Mouse (Mus musculus) lung, postnatal 0 days (tissue): Measurements from ENCODE around the gene AU040320. TPM values are rescaled to one million over a fixed set of nuclear protein-coding genes. Genes with fewer than 3 reads are reported as not detected.
A peak's percentile ranks its signal among the peaks of the same experiment; 100 is the strongest.

Experiments
- ATAC-seq: fragments of 200-750 bp; cut with Nextera tagmentation; 2 replicates; pipeline ENCODE4 v1.8.0; 2017; ENCODE audit warnings: moderate library complexity
- DNase-seq: peaks from one replicate; pipeline ENCODE4 v3.0.0-alpha.2; 2016; ENCODE audit warnings: low spot score
- H3K27ac ChIP-seq: fragments of 300-500 bp; sonication (generic); 2 replicates; pipeline ENCODE4 v1.5.1; 2014; ENCODE audit warnings: antibody characterized with exemption, mild to moderate bottlenecking, low read length, mixed read lengths
- H3K27me3 ChIP-seq: fragments of 300-500 bp; sonication (generic); replicated peaks from 2 replicates; pipeline ENCODE4 v1.6.1; 2014; ENCODE audit warnings: low read length, mixed read lengths; ENCODE audit not compliant: insufficient read depth
- H3K36me3 ChIP-seq: fragments of 300-500 bp; sonication (generic); 2 replicates; pipeline ENCODE4 v1.6.1; 2014; ENCODE audit warnings: low read length, mixed read lengths; ENCODE audit not compliant: insufficient read depth
- H3K4me1 ChIP-seq: fragments of 300-500 bp; sonication (generic); 2 replicates; pipeline ENCODE4 v1.6.1; 2014; ENCODE audit warnings: antibody characterized with exemption, low read depth, low read length, mixed read lengths; ENCODE audit not compliant: insufficient read depth
- H3K4me2 ChIP-seq: fragments of 300-500 bp; sonication (generic); replicated peaks from 2 replicates; pipeline ENCODE4 v1.6.1; 2014; ENCODE audit warnings: low read depth, mild to moderate bottlenecking, low read length, moderate library complexity, mixed read lengths
- H3K4me3 ChIP-seq: fragments of 300-500 bp; sonication (generic); 2 replicates; pipeline ENCODE4 v1.5.1; 2014; ENCODE audit warnings: low read depth, low read length
- H3K9ac ChIP-seq: fragments of 300-500 bp; sonication (generic); replicated peaks from 2 replicates; pipeline ENCODE4 v1.6.1; 2014; ENCODE audit warnings: low read depth, mild to moderate bottlenecking
- H3K9me3 ChIP-seq: fragments of 300-500 bp; sonication (generic); 2 replicates; pipeline ENCODE4 v1.6.1; 2016; ENCODE audit warnings: low read length, mixed read lengths
- CTCF ChIP-seq: IDR thresholded peaks from 2 replicates; pipeline ENCODE4 v1.5.1; 2016; ENCODE audit warnings: antibody characterized with exemption, mild to moderate bottlenecking
- EP300 ChIP-seq: IDR thresholded peaks from 2 replicates; pipeline ENCODE4 v1.6.1; 2016; ENCODE audit warnings: antibody characterized with exemption, mild to moderate bottlenecking, control low read depth
- WGBS: fragments of 180-500 bp; shearing (Covaris S2); extraction: QIAGEN DNeasy Blood & Tissue Kit; methylation state at CpG from one replicate; pipeline ENCODE4 v1.1.7; 2014; 5-methylcytosine and 5-hydroxymethylcytosine counted together
- polyA plus RNA-seq: library from polyadenylated mRNA; unstranded; fragments of >200 nt; fragmentation: Nextera tagmentation; extraction: Ambion mirVana; gene quantifications from 2 replicates; pipeline ENCODE4 v1.2.1, GENCODE M21; 2015

AU040320 gene
- polyA plus RNA-seq, 1 experiment from 2014 or later: 22.2 TPM

DNA sequence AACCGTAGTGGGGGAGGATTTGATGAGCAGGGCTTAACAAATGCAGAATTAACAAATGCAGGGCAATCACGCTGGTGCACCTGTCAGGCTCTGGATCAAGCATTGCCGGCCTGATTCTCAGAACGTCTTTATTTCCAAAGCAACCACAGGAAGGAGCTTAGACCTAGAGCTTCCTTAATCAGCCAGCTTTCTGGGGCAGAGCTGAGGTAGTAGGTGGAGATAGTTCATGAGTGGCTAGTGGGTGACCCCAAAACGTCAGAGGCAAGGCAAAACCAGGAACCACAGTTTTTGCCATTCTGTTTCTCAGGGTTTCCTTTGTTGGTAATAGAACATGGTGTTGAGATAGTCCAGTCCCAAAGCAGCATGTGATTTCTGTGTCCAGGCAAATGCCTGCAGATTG is 61.5 kb downstream of the AU040320 start:
- H3K4me1 ChIP-seq: no peaks in the 10 kb centered on the region
- H3K4me2 ChIP-seq: no peak overlapping the region
- peaks cover 13% of the 10 kb centered on the region; the same call in 1 of the 2 replicates for H3K36me3 ChIP-seq
- DNase-seq: no peak
- ATAC-seq: no peak
- H3K9ac ChIP-seq: no peak overlapping the region
- no peaks in the 10 kb centered on the region for H3K9me3 ChIP-seq
- H3K27me3 ChIP-seq: no peaks in the 10 kb centered on the region
- H3K4me3 ChIP-seq: no peak overlapping the region
- no peak overlapping the region for H3K27ac ChIP-seq
- WGBS: 68% methylated on average over 5 of the region's 5 CpGs
- TF ChIP-seq EP300 (no peak), CTCF (no peak)

DNA sequence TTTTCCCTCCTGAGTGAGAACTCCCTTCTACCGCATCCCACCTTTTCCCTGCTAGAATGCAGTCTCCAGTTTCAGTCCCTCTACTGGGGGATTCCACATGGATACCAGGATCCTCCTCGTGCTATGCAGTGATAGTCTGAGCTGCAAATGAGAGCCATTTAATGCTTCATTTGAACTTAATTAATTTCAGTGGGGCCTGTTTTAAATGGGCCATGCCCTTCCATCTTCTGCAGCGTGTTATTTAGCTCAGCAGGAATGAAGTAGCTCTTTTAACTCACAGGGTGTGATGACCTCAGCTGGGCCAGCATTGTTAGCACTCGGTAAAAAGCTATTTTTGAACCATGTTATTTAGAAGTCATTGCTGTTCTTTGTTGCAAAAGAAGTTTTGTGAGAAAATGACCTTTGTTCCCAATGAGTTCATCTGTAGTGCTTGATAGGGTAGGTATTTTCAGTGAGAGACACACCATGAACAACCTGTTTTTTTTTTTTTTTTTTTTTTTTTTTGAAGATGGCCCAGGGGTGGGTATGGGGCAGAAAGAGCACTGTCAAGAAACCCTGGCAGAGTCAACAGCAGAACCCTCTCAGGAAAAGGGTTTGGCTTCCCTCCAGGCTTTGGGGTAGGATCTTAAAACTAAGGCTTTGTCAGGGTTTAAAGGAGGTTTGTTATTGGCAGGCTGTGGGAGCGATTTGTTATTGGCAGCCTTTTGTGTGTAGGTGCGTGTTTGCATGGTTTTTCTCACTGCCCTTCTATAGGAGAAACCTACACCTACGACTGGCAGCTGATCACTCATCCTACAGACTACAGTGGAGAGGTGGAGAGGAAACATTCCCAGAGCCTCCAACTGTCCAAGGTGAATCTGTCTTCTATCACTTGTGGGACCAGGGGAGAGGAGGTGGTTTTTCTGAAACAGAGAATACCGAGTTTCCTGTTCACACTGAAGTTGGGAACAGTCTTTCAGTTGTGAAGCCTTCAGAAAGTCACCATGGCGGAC is 69.8 kb downstream of the AU040320 start:
- Histone ChIP-seq H3K4me2 (no peak overlapping the region), H3K9me3 (no peaks in the 10 kb centered on the region), H3K27me3 (no peaks in the 10 kb centered on the region), H3K4me3 (no peak overlapping the region), H3K9ac (no peak overlapping the region), H3K4me1 (no peaks in the 10 kb centered on the region), H3K27ac (no peak overlapping the region), H3K36me3 (no peaks in the 10 kb centered on the region; the same call in 1 of the 2 replicates)
- ATAC-seq: no peak
- 80% methylated on average over 9 of the region's 9 CpGs for WGBS
- no peak for TF ChIP-seq CTCF
- TF ChIP-seq EP300: no peak
- DNase-seq: no peak

DNA sequence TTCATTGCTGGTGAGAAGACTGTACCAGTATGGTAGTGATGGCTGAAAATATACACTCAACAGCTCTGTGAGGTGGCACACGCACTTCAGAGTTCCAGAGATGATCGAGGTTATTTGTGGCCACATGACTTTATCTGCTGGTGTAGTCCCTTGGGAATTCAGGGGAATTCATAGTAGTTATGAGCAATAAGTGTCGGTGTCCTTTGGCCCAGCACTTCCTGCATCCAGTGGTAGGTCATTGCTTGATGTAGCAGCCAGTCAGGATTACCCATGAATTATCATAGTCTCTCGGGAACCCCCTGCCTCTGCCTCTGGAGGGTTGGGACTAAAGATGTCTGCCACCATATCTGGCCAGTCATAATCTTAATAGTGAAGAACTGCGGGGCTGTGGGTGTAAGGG is 70.6 kb downstream of the AU040320 start:
- no peaks in the 10 kb centered on the region for H3K9me3 ChIP-seq
- H3K4me3 ChIP-seq: no peak overlapping the region
- DNase-seq: no peak
- no peaks in the 10 kb centered on the region; the same call in 1 of the 2 replicates for H3K36me3 ChIP-seq
- no peak for ATAC-seq
- no peak overlapping the region for H3K9ac ChIP-seq
- no peaks in the 10 kb centered on the region for H3K4me1 ChIP-seq
- H3K27me3 ChIP-seq: no peaks in the 10 kb centered on the region
- WGBS: 83% methylated on average over 5 of the region's 5 CpGs
- no peak for TF ChIP-seq CTCF
- TF ChIP-seq EP300: no peak
- H3K4me2 ChIP-seq: no peak overlapping the region
- no peak overlapping the region for H3K27ac ChIP-seq

- ATAC-seq (no peak), DNase-seq (no peak)
- no peaks in the 10 kb centered on the region for H3K9me3 ChIP-seq
- H3K27me3 ChIP-seq: no peaks in the 10 kb centered on the region
- no peaks in the 10 kb centered on the region for H3K4me1 ChIP-seq
- H3K36me3 ChIP-seq: peaks cover 9% of the 10 kb centered on the region
- no peak overlapping the region for H3K9ac ChIP-seq
- TF ChIP-seq EP300 (no peak), CTCF (no peak)
- no peak overlapping the region for H3K4me2 ChIP-seq
- WGBS: 98% methylated on average over 5 of the region's 5 CpGs
- no peak overlapping the region for H3K27ac ChIP-seq
- H3K4me3 ChIP-seq: no peak overlapping the region
Measured at GRCm38 (mm10) chr4:126831122-126831521, 77.8 kb downstream of the AU040320 start.

- H3K4me3 ChIP-seq: no peak overlapping the region
- H3K27me3 ChIP-seq: no peaks in the 10 kb centered on the region
- H3K27ac ChIP-seq: no peak overlapping the region
- H3K36me3 ChIP-seq: peaks cover 21% of the 10 kb centered on the region
- WGBS: 72% methylated on average over 7 of the region's 7 CpGs
- no peak for ATAC-seq
- DNase-seq: no peak
- H3K4me2 ChIP-seq: no peak overlapping the region
- TF ChIP-seq CTCF (no peak), EP300 (no peak)
- H3K9ac ChIP-seq: no peak overlapping the region
- no peaks in the 10 kb centered on the region for H3K4me1 ChIP-seq
- no peaks in the 10 kb centered on the region for H3K9me3 ChIP-seq
Measured at GRCm38 (mm10) chr4:126838799-126839198, 85.5 kb downstream of the AU040320 start.

GRCm38 (mm10) chr4:126839873-126840272 is 86.5 kb downstream of the AU040320 start:
- Histone ChIP-seq H3K4me2 (no peak overlapping the region), H3K9ac (no peak overlapping the region), H3K27me3 (no peaks in the 10 kb centered on the region), H3K9me3 (no peaks in the 10 kb centered on the region), H3K4me1 (no peaks in the 10 kb centered on the region), H3K4me3 (no peak overlapping the region), H3K27ac (no peak overlapping the region), H3K36me3 (peaks cover 18% of the 10 kb centered on the region)
- ATAC-seq (peak; percentile 35; the same call in 1 of the 2 replicates), DNase-seq (peak; percentile 78)
- TF ChIP-seq EP300 (no peak), CTCF (peak; percentile 93)
- 19% methylated on average over 7 of the region's 7 CpGs for WGBS
